Mouse (Mus musculus): ENCODE data around the gene Il1r2.

Gene Il1r2

GRCm38 (mm10) chr1:40073779-40074178 lies at the start of gene Il1r2:
Il1r2 (plus strand) TSS chr1:40074079.
- no peak for DNase-seq (ENCODE audit: low spot score)

GRCm38 (mm10) chr1:40024554-40025320 lies 49.1 kb upstream of the Il1r2 start:
- no peak for DNase-seq (ENCODE audit: low spot score)

GRCm38 (mm10) chr1:40025416-40025815 lies 48.5 kb upstream of the Il1r2 start:
- DNase-seq (ENCODE audit: low spot score) = no peak

- no peak for DNase-seq (ENCODE audit: low spot score)
Observed at GRCm38 (mm10) chr1:40027116-40027620, 46.7 kb upstream of the Il1r2 start.

- DNase-seq (ENCODE audit: low spot score) = no peak
Observed at GRCm38 (mm10) chr1:40028207-40028998, 45.5 kb upstream of the Il1r2 start.

- DNase-seq (ENCODE audit: low spot score) = no peak
Observed at GRCm38 (mm10) chr1:40029597-40029996, 44.3 kb upstream of the Il1r2 start.

GRCm38 (mm10) chr1:40030287-40030975 lies 43.4 kb upstream of the Il1r2 start:
- no peak for DNase-seq (ENCODE audit: low spot score)

GRCm38 (mm10) chr1:40030976-40031356 lies 42.9 kb upstream of the Il1r2 start:
- DNase-seq (ENCODE audit: low spot score) = no peak

- no peak for DNase-seq (ENCODE audit: low spot score)
Observed at GRCm38 (mm10) chr1:40031626-40032025, 42.3 kb upstream of the Il1r2 start.

GRCm38 (mm10) chr1:40033315-40033714 lies 40.6 kb upstream of the Il1r2 start:
- no peak for DNase-seq (ENCODE audit: low spot score)

GRCm38 (mm10) chr1:40033743-40034420 lies 40.0 kb upstream of the Il1r2 start:
- no peak for DNase-seq (ENCODE audit: low spot score)

- no peak for DNase-seq (ENCODE audit: low spot score)
Observed at GRCm38 (mm10) chr1:40037831-40038230, 36.0 kb upstream of the Il1r2 start.

GRCm38 (mm10) chr1:40045686-40046085 lies 28.2 kb upstream of the Il1r2 start:
- DNase-seq (ENCODE audit: low spot score) = no peak

GRCm38 (mm10) chr1:40046600-40046999 lies 27.3 kb upstream of the Il1r2 start:
- DNase-seq (ENCODE audit: low spot score) = no peak

GRCm38 (mm10) chr1:40051157-40051556 lies 22.7 kb upstream of the Il1r2 start:
- DNase-seq (ENCODE audit: low spot score) = no peak

- no peak for DNase-seq (ENCODE audit: low spot score)
Observed at GRCm38 (mm10) chr1:40052156-40052555, 21.7 kb upstream of the Il1r2 start.

- DNase-seq (ENCODE audit: low spot score) = no peak
Observed at GRCm38 (mm10) chr1:40053071-40053470, 20.8 kb upstream of the Il1r2 start.

GRCm38 (mm10) chr1:40055051-40055450 lies 18.8 kb upstream of the Il1r2 start:
- no peak for DNase-seq (ENCODE audit: low spot score)

GRCm38 (mm10) chr1:40055963-40056362 lies 17.9 kb upstream of the Il1r2 start:
- no peak for DNase-seq (ENCODE audit: low spot score)

- no peak for DNase-seq (ENCODE audit: low spot score)
Observed at GRCm38 (mm10) chr1:40057351-40057750, 16.5 kb upstream of the Il1r2 start.

GRCm38 (mm10) chr1:40058013-40058412 lies 15.9 kb upstream of the Il1r2 start:
- no peak for DNase-seq (ENCODE audit: low spot score)

Measured in ovary, postnatal 36 days (tissue).